Mouse (Mus musculus) embryonic facial prominence, embryonic 14.5 days (tissue): Measurements from ENCODE around the gene Xlr5a. TPM values are rescaled to one million over a fixed set of nuclear protein-coding genes. Genes with fewer than 3 reads are reported as not detected.
"Not testable (repeated sequence)": the region's sequence is repeated elsewhere in the genome, so short reads cannot be mapped to it uniquely, and the experiment has no call there.

Experiments used
- ATAC-seq: fragments of 200-750 bp; cut with Nextera tagmentation; 2 replicates; pipeline ENCODE4 v1.8.0; 2017; ENCODE audit warnings: low read depth, moderate number of reproducible peaks, moderate TSS enrichment
- DNase-seq: peaks from one replicate; pipeline ENCODE4 v3.0.0-alpha.2; 2015; ENCODE audit warnings: low spot score
- H3K27ac ChIP-seq: fragments of 300-500 bp; sonication (generic); replicated peaks from 2 replicates; pipeline ENCODE4 v1.5.1; 2014; ENCODE audit warnings: low read depth, mild to moderate bottlenecking, low read length, moderate library complexity
- H3K27me3 ChIP-seq: fragments of 300-500 bp; sonication (generic); replicated peaks from 2 replicates; pipeline ENCODE4 v1.6.1; 2014; ENCODE audit warnings: low read length; ENCODE audit not compliant: control insufficient read depth, insufficient read depth
- H3K36me3 ChIP-seq: fragments of 300-500 bp; sonication (generic); 2 replicates; pipeline ENCODE4 v1.6.1; 2014; ENCODE audit warnings: low read length, mixed read lengths; ENCODE audit not compliant: control insufficient read depth, insufficient read depth
- H3K4me1 ChIP-seq: fragments of 300-500 bp; sonication (generic); 2 replicates; pipeline ENCODE4 v1.6.1; 2014; ENCODE audit warnings: antibody characterized with exemption, low read length; ENCODE audit not compliant: control insufficient read depth, insufficient read depth
- H3K4me2 ChIP-seq: fragments of 300-500 bp; sonication (generic); 2 replicates; pipeline ENCODE4 v1.6.1; 2014; ENCODE audit warnings: low read depth, mild to moderate bottlenecking, low read length, moderate library complexity, mixed read lengths
- H3K4me3 ChIP-seq: fragments of 300-500 bp; sonication (generic); 2 replicates; pipeline ENCODE4 v1.5.1; 2014; ENCODE audit warnings: low read depth, mild to moderate bottlenecking, low read length
- H3K9ac ChIP-seq: fragments of 300-500 bp; sonication (generic); 2 replicates; pipeline ENCODE4 v1.6.1; 2014; ENCODE audit warnings: low read depth, mild to moderate bottlenecking, low read length, moderate library complexity, mixed read lengths
- H3K9me3 ChIP-seq: fragments of 300-500 bp; sonication (generic); 2 replicates; pipeline ENCODE4 v1.6.1; 2016; ENCODE audit warnings: low read length; ENCODE audit not compliant: control insufficient read depth
- WGBS: fragments of 180-500 bp; shearing (Covaris S2); extraction: QIAGEN DNeasy Blood & Tissue Kit; methylation state at CpG from one replicate; pipeline ENCODE4 v1.1.7; 2014; 5-methylcytosine and 5-hydroxymethylcytosine counted together
- polyA plus RNA-seq: library from polyadenylated mRNA; unstranded; fragments of >200 nt; fragmentation: Nextera tagmentation; extraction: Ambion mirVana; gene quantifications from 2 replicates; pipeline ENCODE4 v1.2.1, GENCODE M21; 2014

The Xlr5a gene
- 0.11 TPM in 1 of 2 replicates, not detected in the other for polyA plus RNA-seq

DNA sequence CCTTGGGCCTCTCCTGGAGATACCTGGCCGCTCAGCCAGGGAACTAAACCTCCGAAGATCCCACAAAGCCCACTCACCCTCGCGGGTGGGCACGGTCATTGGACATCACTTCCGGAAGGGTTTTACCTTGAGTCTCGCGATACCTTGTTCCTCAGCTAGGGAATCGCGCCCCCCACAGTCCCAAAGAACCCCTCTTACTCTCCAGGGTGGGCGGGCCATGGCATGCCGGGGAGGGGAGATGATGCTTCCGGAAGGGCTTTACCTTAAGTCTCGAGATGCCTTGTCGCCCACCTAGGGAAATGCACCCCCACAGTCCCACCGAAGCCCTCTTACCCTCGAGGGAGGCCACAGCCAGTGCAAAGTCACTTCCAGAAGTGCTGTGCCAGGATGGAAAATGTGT is at the start of gene Xlr5a, which contains the start of gene Xlr5c:
Xlr5a (minus strand) TSS at position 101 of the 400 bp plus-strand sequence.
Xlr5c (minus strand) TSS at position 101 of the 400 bp plus-strand sequence.
- H3K27me3 ChIP-seq, H3K4me2 ChIP-seq, H3K4me1 ChIP-seq, H3K4me3 ChIP-seq, DNase-seq, H3K9ac ChIP-seq, ATAC-seq, H3K36me3 ChIP-seq, H3K27ac ChIP-seq, H3K9me3 ChIP-seq: not testable (repeated sequence)
- 85% methylated on average over 10 of the region's 17 CpGs for WGBS

GRCm38 (mm10) chrX:73342483-73342895 is 49.7 kb upstream of the Xlr5a start, which contains the start of gene Zfp275:
Gene Zfp275, plus strand, starts transcription at chrX:73342621.
- ATAC-seq (peak; percentile 97), DNase-seq (peak; percentile 88)
- 27% methylated on average over 35 of the region's 37 CpGs for WGBS
- H3K4me1 ChIP-seq, result peaks cover 4% of the 10 kb centered on the region; the same call in 1 of the 2 replicates
- H3K9ac ChIP-seq, result peak within 1 kb of the TSS; percentile 79
- no peaks in the 10 kb centered on the region; the same call in 1 of the 2 replicates for H3K27me3 ChIP-seq
- H3K4me2 ChIP-seq, result peak within 1 kb of the TSS; percentile 60
- H3K27ac ChIP-seq, result peak within 1 kb of the TSS; percentile 79
- no peaks in the 10 kb centered on the region for H3K9me3 ChIP-seq
- no peaks in the 10 kb centered on the region for H3K36me3 ChIP-seq
- H3K4me3 ChIP-seq, result peak within 1 kb of the TSS; percentile 59

- no peak overlapping the region for H3K9ac ChIP-seq
- no peak overlapping the region for H3K27ac ChIP-seq
- WGBS, result 38% methylated on average over 3 of the region's 3 CpGs
- DNase-seq (no peak), ATAC-seq (no peak)
- H3K4me2 ChIP-seq, result peak overlapping the region; percentile 60
- no peaks in the 10 kb centered on the region for H3K9me3 ChIP-seq
- H3K36me3 ChIP-seq, result no peaks in the 10 kb centered on the region
- peak overlapping the region; percentile 59 for H3K4me3 ChIP-seq
- no peaks in the 10 kb centered on the region for H3K27me3 ChIP-seq
- peaks cover 4% of the 10 kb centered on the region; the same call in 1 of the 2 replicates for H3K4me1 ChIP-seq
These were observed 49.3 kb upstream of the Xlr5a start for GRCm38 (mm10) chrX:73342068-73342467.

DNA sequence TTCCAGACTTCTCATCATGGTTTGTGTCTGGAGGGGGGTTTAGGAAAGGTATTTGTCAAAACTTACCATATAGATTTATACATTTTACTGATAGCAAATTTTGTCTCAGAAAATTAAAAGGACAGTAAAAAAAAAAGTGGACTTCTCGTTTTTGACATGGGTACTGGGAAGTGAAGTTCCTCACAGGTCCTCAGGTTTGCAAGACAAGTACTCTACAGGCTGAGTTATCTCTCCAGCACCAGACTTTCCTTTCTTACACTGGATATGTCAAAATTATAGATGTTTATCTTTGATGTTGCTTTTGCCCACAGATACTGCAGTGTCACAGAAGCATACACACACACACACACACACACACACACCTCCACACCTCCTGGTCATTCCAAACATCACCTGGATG is 48.7 kb upstream of the Xlr5a start:
- Histone ChIP-seq H3K36me3 (no peaks in the 10 kb centered on the region), H3K4me3 (no peak overlapping the region), H3K4me2 (no peak overlapping the region), H3K9me3 (no peaks in the 10 kb centered on the region), H3K27ac (no peak overlapping the region), H3K27me3 (no peaks in the 10 kb centered on the region), H3K4me1 (peaks cover 4% of the 10 kb centered on the region; the same call in 1 of the 2 replicates), H3K9ac (no peak overlapping the region)
- WGBS, result 65% methylated on average over 1 of the region's 1 CpGs
- DNase-seq, result no peak
- ATAC-seq, result no peak

DNA sequence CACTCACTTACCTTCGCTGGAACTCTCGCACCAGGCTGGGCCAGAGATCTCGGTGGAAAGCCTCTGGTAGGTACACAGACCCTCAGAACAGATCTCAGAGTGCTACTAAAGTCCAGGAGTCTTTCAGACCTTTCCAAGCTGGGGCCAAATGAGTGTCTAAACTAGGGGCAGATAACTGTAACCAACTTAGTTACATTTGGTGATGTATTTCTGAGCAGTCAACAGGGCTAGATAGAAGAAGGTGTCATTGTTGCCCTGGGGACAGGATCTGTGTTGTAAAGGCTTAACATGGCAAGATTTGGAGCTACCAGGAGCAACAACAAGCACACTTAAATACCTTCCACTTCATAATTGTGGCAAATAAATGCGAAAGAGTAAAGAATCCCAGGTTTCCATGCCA is 44.0 kb upstream of the Xlr5a start, which contains the start of gene Gm45015:
Gm45015 (minus strand) TSS at position 101 of the 400 bp plus-strand sequence.
- 78% methylated on average over 4 of the region's 4 CpGs for WGBS

DNA sequence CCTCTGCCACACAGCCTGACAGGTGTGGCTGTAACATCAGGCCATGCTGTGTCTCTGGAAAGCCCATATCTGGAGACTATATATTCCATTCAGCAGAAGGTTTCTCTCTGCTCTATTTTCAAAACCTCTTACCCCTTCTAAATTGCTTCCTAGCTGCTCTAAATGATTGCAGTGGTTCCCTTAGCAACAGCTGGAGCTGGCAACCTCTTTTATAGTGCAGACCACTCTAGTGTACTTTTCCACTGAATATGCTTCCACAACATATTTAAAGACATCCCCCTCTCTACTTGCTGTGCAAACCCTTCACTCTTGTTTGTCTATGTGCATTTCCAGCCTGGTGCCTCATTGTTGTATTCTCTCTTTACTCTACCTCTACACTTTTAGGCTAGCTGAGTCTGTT is 40.8 kb upstream of the Xlr5a start:
- Histone ChIP-seq H3K27me3 (no peaks in the 10 kb centered on the region; the same call in 1 of the 2 replicates), H3K9ac (no peak overlapping the region), H3K36me3 (no peaks in the 10 kb centered on the region), H3K4me1 (no peaks in the 10 kb centered on the region), H3K4me2 (no peak overlapping the region), H3K9me3 (no peaks in the 10 kb centered on the region), H3K27ac (no peak overlapping the region), H3K4me3 (no peak overlapping the region)
- DNase-seq, result no peak
- ATAC-seq, result no peak

More for the DNA sequence above, 44.0 kb upstream of the Xlr5a start, which contains the start of gene Gm45015:
- no peaks in the 10 kb centered on the region; the same call in 1 of the 2 replicates for H3K27me3 ChIP-seq
- no peaks in the 10 kb centered on the region for H3K4me1 ChIP-seq
- no peak within 1 kb of the TSS for H3K4me2 ChIP-seq
- DNase-seq, result no peak
- H3K9ac ChIP-seq, result no peak within 1 kb of the TSS
- no peaks in the 10 kb centered on the region for H3K9me3 ChIP-seq
- no peak within 1 kb of the TSS for H3K4me3 ChIP-seq
- H3K36me3 ChIP-seq, result no peaks in the 10 kb centered on the region
- no peak within 1 kb of the TSS for H3K27ac ChIP-seq
- ATAC-seq, result no peak

DNA sequence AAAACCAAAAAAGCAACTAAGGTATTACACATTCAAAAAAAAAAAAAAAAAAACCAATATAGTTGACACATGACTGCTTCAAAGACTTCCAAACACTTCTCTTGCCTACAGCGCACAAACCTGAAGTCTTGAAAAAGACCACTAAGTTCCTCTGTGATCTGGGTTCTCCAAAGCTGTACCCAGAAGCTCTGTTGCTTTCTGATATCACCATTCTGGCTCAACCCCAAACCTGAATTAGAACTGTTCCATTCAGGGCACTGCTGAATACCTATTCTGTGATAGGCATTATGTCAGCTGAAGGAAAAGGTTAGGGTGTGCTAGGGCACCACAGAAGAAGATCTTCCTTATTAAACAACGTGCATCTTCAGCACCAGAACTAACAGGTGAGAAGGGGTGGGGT is 34.4 kb upstream of the Xlr5a start:
- 69% methylated on average over 2 of the region's 2 CpGs for WGBS
- no peaks in the 10 kb centered on the region for H3K4me1 ChIP-seq
- no peaks in the 10 kb centered on the region for H3K36me3 ChIP-seq
- no peak for ATAC-seq
- no peaks in the 10 kb centered on the region for H3K9me3 ChIP-seq
- DNase-seq, result no peak
- no peak overlapping the region for H3K9ac ChIP-seq
- no peak overlapping the region for H3K27ac ChIP-seq
- H3K27me3 ChIP-seq, result no peaks in the 10 kb centered on the region
- H3K4me3 ChIP-seq, result no peak overlapping the region
- H3K4me2 ChIP-seq, result no peak overlapping the region

GRCm38 (mm10) chrX:73321029-73321428 is 28.3 kb upstream of the Xlr5a start:
- H3K27ac ChIP-seq, result no peak overlapping the region
- WGBS, result 64% methylated on average over 3 of the region's 3 CpGs
- H3K36me3 ChIP-seq, result no peaks in the 10 kb centered on the region
- no peaks in the 10 kb centered on the region for H3K4me1 ChIP-seq
- ATAC-seq (peak; percentile 63; the same call in 1 of the 2 replicates), DNase-seq (peak; percentile 36)
- no peaks in the 10 kb centered on the region for H3K9me3 ChIP-seq
- no peak overlapping the region for H3K9ac ChIP-seq
- no peak overlapping the region for H3K4me3 ChIP-seq
- no peak overlapping the region for H3K4me2 ChIP-seq
- H3K27me3 ChIP-seq, result no peaks in the 10 kb centered on the region; the same call in 1 of the 2 replicates

DNA sequence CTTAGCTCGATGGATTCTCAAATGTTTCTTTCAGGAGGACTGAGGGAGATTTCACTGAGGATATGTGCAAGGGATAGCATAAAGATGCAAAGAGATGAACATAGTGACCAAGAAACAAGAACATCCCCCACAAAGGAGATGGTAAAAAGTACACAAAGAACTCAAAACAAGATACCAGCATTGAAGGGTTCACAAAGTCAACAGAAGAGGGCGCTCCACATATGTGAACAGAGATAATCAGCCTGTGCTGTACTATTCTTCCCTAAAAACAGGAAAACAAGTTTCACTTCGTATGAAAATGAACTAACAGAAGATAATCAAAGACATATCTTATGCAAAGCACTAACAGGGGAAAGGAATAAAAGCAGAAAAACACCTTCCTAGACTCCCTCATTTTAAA is 19.7 kb upstream of the Xlr5a start:
- peak; percentile 41 for DNase-seq
- Histone ChIP-seq H3K4me2 (no peak overlapping the region), H3K9ac (no peak overlapping the region), H3K9me3 (no peaks in the 10 kb centered on the region), H3K36me3 (no peaks in the 10 kb centered on the region), H3K4me1 (no peaks in the 10 kb centered on the region), H3K27ac (no peak overlapping the region), H3K4me3 (no peak overlapping the region), H3K27me3 (no peaks in the 10 kb centered on the region)
- no peak for ATAC-seq
- 34% methylated on average over 3 of the region's 3 CpGs for WGBS
